Mouse (Mus musculus) CD4-positive naive resting alpha-beta T cell, adult 57 days (primary cell): ENCODE measurements around the gene BC005561. TPM values are rescaled to one million over a fixed set of nuclear protein-coding genes. Genes with fewer than 3 reads are reported as not detected.

Source experiments
- total RNA-seq: library from RNA; stranded (reverse); gene quantifications from one replicate; pipeline ENCODE4 v1.2.4, GENCODE M21; 2023

BC005561 gene
- total RNA-seq, result 9.2 TPM

DNA sequence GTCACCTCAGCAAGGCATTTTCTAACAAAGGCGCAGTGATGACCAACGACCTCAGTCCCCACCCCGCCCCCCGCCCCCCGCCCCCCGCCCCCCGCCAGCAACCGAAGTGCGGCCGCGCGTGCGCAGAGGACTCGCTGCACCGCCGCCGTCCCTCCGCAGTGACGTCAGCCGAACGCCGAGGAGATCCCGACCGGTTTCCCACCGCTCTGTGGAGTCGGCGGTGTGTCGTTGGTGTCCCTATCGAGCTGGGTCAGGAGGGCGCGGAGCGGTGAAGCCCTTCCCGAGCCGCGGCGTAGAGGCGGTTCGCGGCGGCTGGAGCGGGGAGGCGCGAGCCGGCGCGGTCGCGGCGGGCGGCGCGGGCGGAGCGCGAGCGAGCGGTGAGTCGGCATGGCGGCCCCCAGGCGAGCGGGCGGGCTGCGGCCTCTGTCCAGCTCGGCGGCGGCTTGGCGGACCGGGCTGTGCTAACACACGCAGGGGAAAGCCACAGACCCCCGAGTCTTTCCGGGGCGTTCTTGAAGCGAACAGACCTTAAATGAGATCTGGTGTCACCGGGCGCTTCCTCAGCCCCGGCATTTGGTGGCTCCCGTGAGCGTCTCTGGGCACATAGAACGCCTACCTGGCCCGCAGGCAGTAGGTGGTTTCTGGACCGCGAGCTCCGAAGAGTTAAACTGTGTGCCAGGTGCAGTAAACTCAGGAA, at the start of gene BC005561:
Gene BC005561, plus strand, starts transcription at position 158 of the 697 bp plus-strand sequence.

DNA sequence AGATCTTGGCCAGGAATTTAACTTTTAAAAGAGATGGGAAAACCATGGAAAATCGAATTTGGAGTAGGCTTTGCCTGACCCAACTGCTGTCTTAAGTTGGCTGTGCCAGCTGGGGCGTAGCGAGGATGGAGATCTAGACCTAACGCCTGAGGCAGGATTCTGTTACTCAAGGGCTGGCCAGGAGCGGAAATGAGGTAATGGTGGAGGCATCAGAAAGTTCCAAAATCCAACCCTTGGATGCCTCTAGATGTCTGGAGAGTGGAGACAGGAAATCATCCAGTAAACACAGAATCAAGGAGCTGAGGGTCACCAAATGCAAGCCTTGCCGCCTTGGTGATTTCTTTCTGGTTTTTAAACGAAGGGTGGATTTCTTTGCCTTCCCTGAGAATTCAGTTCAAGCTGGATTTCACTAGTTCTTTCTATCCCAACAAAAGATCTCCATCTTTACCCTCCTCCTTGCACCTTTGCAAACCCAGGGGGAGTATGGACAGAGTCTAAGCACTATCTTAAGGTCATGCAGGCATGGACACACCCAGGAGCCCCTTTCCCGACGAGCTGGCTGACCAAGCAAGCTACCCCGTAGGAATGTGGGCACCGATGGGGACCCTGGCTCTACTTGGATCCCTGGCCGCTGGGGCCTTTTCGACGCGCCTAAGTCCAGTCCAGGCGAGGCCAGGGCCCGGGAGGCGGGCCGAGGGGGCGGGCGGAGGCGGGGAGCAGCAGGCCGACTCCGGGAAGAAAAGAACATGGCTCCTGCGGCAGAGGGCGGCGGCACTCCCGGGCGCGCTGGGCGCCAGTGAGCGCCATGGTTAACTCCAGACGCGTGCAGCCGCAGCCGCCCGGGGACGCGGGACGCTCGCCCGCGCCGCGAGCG, 49.1 kb upstream of the BC005561 start, which contains the start of gene Pkd2:
Gene Pkd2, plus strand, starts transcription at position 619 of the 874 bp plus-strand sequence.

Other genes with a start within 250 kb of the BC005561 start
- gene Ibsp, start 209.2 kb upstream of the BC005561 start, total RNA-seq, result not detected
- not detected for gene Mepe, start 183.0 kb upstream of the BC005561 start, total RNA-seq
- gene Spp1, start 73.2 kb upstream of the BC005561 start, total RNA-seq, result not detected
- gene Pkd2, start 48.9 kb upstream of the BC005561 start, total RNA-seq, result 0.47 TPM